Mouse (Mus musculus): ENCODE measurements at regions not wholly inside any gene's neighbourhood (a gene's known extent, or its start where the extent isn't known, plus 50 kb on each side); places are given as distances from the start of the nearest gene placed in this dataset.

DNA sequence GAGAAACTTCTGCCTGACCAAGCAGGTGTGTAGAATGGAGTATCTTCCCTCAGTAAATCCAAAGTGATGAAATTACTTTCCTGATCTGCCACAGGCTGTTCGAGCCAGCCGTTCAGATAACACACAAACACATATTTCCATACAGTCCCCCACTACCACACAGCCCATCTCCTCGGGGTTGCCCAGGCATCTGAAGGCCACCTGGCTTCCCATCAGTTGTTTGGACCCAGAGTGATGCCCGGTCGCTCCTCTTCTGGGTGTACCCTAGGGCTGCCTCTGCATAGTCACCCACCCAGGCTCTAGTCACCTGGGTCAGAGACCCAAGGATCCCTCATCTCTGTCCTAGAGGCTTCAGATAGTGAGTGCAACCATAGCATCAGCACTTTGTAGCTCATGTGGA is 107.9 kb downstream of the CK137956 start:
- Histone ChIP-seq H3K4me1 (ENCODE audit: control insufficient read depth, insufficient read depth, low read length) (no peaks in the 10 kb centered on the region), H3K4me3 (ENCODE audit: low read depth, low read length) (no peak overlapping the region), H3K9ac (replicated peaks; ENCODE audit: low read depth, low read length) (no peak overlapping the region), H3K9me3 (ENCODE audit: control insufficient read depth, low read length) (no peaks in the 10 kb centered on the region), H3K4me2 (ENCODE audit: low read depth, low read length) (no peak overlapping the region), H3K27me3 (ENCODE audit: control insufficient read depth, insufficient read depth, low read length) (no peaks in the 10 kb centered on the region), H3K27ac (ENCODE audit: low read depth, low read length) (no peak overlapping the region), H3K36me3 (ENCODE audit: control insufficient read depth, insufficient read depth, low read length) (no peaks in the 10 kb centered on the region)
- WGBS, result 96% methylated on average over 5 of the region's 5 CpGs
- no peak for ATAC-seq (ENCODE audit: low read depth)

DNA sequence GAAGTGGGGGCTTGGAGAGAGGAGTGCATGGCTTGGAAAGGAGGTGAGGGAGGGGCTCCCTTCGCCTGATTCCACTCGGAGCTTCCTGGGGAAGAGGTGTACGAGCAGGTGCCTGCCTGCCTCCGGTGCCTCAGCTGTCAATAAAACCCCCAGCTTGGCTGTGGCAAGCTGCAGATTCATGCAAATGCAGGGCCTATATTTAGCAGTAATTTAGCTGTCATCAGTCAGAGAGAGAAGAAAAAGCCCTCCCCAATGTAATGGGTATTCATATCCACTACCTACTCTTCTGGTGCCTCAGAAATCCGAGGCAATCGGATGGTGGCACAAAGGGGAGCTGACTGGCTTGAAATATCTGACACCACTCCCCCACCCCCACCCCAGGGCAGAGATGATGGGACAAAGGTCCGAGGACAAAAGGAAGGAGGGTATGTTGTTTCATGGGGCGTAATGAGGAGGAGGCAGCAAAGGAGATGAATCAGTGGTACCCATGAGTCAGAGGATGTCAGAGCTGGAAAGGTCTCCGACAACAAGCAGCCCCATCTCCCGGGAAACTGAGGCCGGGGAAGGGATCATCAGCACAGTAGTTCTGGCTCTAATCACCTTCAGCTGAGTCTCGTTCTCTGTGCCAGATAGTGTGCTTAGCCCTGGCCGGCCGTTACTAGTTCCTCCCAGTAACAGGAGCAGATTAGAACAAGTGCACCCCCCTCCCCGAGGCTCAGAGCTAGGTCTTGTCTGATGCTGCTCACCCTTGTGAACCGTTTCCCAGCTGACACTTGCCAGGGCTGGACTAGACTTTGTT is 109.2 kb downstream of the CK137956 start:
- no peak for ATAC-seq (ENCODE audit: low read depth)
- Histone ChIP-seq H3K4me2 (ENCODE audit: low read depth, low read length) (no peak overlapping the region), H3K9ac (replicated peaks; ENCODE audit: low read depth, low read length) (no peak overlapping the region), H3K36me3 (ENCODE audit: control insufficient read depth, insufficient read depth, low read length) (no peaks in the 10 kb centered on the region), H3K4me1 (ENCODE audit: control insufficient read depth, insufficient read depth, low read length) (no peaks in the 10 kb centered on the region), H3K27me3 (ENCODE audit: control insufficient read depth, insufficient read depth, low read length) (no peaks in the 10 kb centered on the region), H3K4me3 (ENCODE audit: low read depth, low read length) (no peak overlapping the region), H3K27ac (ENCODE audit: low read depth, low read length) (no peak overlapping the region), H3K9me3 (ENCODE audit: control insufficient read depth, low read length) (no peaks in the 10 kb centered on the region)
- WGBS, result 53% methylated on average over 16 of the region's 16 CpGs

DNA sequence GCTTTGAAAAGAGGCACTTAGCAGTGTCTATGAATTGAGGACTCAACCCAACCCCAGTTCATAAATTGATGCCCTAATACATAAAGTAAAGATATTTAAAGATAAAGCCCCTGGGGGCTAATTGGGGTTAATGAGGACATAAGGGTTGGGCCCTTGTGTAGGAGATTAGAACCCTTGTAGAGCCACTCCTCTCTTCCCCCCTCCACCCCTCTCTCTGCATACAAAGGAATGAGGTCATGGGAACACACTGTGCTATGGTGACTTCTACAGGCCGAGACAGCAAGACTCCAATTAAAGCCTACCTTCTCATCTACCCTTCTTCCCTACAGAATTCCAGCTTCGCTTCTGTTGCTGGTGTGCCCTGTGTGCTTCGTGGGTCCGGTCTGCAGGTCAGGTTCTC is 110.5 kb downstream of the CK137956 start:
- no peaks in the 10 kb centered on the region for H3K9me3 ChIP-seq (ENCODE audit: control insufficient read depth, low read length)
- no peak overlapping the region for H3K4me3 ChIP-seq (ENCODE audit: low read depth, low read length)
- H3K4me2 ChIP-seq (ENCODE audit: low read depth, low read length), result no peak overlapping the region
- H3K27ac ChIP-seq (ENCODE audit: low read depth, low read length), result no peak overlapping the region
- H3K27me3 ChIP-seq (ENCODE audit: control insufficient read depth, insufficient read depth, low read length), result no peaks in the 10 kb centered on the region
- WGBS, result 90% methylated on average over 4 of the region's 4 CpGs
- no peaks in the 10 kb centered on the region for H3K4me1 ChIP-seq (ENCODE audit: control insufficient read depth, insufficient read depth, low read length)
- no peak for ATAC-seq (ENCODE audit: low read depth)
- no peak overlapping the region for H3K9ac ChIP-seq (replicated peaks; ENCODE audit: low read depth, low read length)
- H3K36me3 ChIP-seq (ENCODE audit: control insufficient read depth, insufficient read depth, low read length), result no peaks in the 10 kb centered on the region

DNA sequence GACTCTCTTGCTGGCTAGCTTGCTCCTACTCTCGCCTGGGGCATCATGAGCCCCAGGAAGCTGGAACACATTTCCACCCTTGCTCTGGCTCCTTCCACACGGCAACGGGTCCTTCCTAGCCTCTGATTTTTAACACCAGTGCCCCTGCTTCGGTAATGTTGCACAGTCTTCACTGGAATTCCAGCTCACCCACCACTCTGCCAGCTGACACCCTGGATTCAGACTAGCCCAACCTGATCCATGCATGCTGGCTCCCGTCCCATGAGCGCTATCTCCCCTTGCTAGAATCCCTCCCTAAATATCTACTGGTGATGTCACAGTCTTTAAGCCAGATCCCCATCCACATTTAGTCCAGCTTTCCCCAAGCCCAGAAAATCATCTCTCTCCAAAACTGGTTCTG is 111.2 kb downstream of the CK137956 start:
- WGBS, result 82% methylated on average over 6 of the region's 6 CpGs
- Histone ChIP-seq H3K27me3 (ENCODE audit: control insufficient read depth, insufficient read depth, low read length) (no peaks in the 10 kb centered on the region), H3K36me3 (ENCODE audit: control insufficient read depth, insufficient read depth, low read length) (no peaks in the 10 kb centered on the region), H3K4me2 (ENCODE audit: low read depth, low read length) (no peak overlapping the region), H3K27ac (ENCODE audit: low read depth, low read length) (no peak overlapping the region), H3K9me3 (ENCODE audit: control insufficient read depth, low read length) (no peaks in the 10 kb centered on the region), H3K4me1 (ENCODE audit: control insufficient read depth, insufficient read depth, low read length) (no peaks in the 10 kb centered on the region), H3K4me3 (ENCODE audit: low read depth, low read length) (no peak overlapping the region), H3K9ac (replicated peaks; ENCODE audit: low read depth, low read length) (no peak overlapping the region)
- no peak for ATAC-seq (ENCODE audit: low read depth)

DNA sequence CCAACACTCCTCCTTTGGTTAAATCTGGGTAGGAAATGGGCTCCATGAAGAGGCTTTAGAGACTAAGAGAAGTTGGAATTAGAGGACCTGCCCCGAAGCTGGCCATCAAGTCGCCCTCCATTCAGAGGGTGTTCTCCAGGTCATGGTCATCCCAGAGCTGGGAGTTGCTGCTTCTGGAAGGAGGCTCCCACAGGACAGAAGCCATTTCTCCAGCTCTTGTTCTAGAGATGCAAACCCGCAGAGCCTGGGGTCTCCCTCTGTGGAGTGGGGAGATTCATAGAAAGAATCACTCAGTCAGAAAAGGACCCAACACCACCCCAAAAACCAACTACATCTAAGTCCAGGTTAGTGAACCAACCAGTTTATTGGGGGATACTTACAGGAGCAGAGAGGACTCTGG is 112.2 kb downstream of the CK137956 start:
- no peaks in the 10 kb centered on the region for H3K4me1 ChIP-seq (ENCODE audit: control insufficient read depth, insufficient read depth, low read length)
- no peak overlapping the region for H3K9ac ChIP-seq (replicated peaks; ENCODE audit: low read depth, low read length)
- no peak overlapping the region for H3K4me2 ChIP-seq (ENCODE audit: low read depth, low read length)
- H3K27me3 ChIP-seq (ENCODE audit: control insufficient read depth, insufficient read depth, low read length), result no peaks in the 10 kb centered on the region
- H3K9me3 ChIP-seq (ENCODE audit: control insufficient read depth, low read length), result no peaks in the 10 kb centered on the region
- no peak overlapping the region for H3K27ac ChIP-seq (ENCODE audit: low read depth, low read length)
- ATAC-seq (ENCODE audit: low read depth), result no peak
- no peak overlapping the region for H3K4me3 ChIP-seq (ENCODE audit: low read depth, low read length)
- WGBS, result 92% methylated on average over 3 of the region's 3 CpGs
- no peaks in the 10 kb centered on the region for H3K36me3 ChIP-seq (ENCODE audit: control insufficient read depth, insufficient read depth, low read length)

DNA sequence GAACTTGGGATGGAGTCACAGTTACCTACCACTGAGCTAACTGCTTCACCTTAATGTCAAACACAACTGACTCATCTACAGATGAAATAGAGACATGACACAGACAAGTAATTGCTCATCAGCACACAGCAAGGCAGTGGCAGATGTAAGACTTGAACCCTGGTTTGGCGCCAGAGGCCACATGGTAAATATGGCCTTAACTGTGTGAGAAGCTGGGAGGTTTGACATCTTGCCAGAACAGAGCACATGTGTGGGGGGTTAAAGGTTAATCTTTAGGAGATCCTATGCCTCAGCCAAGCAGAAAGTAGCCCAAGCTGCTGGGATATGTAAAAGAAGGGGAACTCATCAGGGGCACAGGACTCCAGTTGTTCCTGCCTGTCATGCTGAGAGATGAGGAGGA is 114.9 kb downstream of the CK137956 start:
- Histone ChIP-seq H3K9ac (replicated peaks; ENCODE audit: low read depth, low read length) (no peak overlapping the region), H3K4me2 (ENCODE audit: low read depth, low read length) (no peak overlapping the region), H3K27me3 (ENCODE audit: control insufficient read depth, insufficient read depth, low read length) (no peaks in the 10 kb centered on the region), H3K4me1 (ENCODE audit: control insufficient read depth, insufficient read depth, low read length) (no peaks in the 10 kb centered on the region), H3K36me3 (ENCODE audit: control insufficient read depth, insufficient read depth, low read length) (no peaks in the 10 kb centered on the region), H3K27ac (ENCODE audit: low read depth, low read length) (no peak overlapping the region), H3K4me3 (ENCODE audit: low read depth, low read length) (no peak overlapping the region), H3K9me3 (ENCODE audit: control insufficient read depth, low read length) (no peaks in the 10 kb centered on the region)
- ATAC-seq (ENCODE audit: low read depth), result no peak
- WGBS, result 88% methylated on average over 1 of the region's 1 CpGs

DNA sequence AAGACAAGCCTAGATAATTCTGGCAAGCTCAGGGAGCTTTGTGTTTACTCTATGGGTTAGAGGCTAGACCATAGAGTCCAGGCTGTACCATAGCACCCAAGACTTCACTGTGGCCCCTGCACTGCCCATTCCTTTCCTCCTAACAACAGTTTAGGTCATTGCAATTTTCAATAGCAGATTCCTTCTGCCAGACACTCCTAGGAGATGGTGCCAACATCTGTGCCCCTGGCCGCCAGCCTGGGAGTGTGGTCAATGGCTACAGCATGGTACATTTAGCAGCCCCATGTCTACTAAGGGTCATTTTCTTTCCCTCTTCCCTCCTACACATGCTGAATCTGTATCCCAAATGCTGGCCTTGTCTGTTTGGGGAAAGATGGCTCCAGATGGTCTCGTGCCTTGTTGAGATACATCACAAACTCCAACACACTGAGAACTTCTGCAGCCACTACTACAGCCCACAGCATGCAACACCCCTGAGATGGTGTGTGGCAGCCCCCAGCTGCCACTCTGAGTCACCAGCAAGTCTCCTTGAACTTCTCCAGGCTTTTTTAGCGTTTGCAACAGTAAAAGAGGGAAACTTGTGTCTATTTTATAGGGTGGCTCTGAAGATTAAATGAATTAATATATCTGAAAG is 115.9 kb downstream of the CK137956 start:
- no peak overlapping the region for H3K4me2 ChIP-seq (ENCODE audit: low read depth, low read length)
- H3K27ac ChIP-seq (ENCODE audit: low read depth, low read length), result no peak overlapping the region
- H3K9me3 ChIP-seq (ENCODE audit: control insufficient read depth, low read length), result no peaks in the 10 kb centered on the region
- 88% methylated on average over 3 of the region's 3 CpGs for WGBS
- H3K4me1 ChIP-seq (ENCODE audit: control insufficient read depth, insufficient read depth, low read length), result no peaks in the 10 kb centered on the region
- ATAC-seq (ENCODE audit: low read depth), result no peak
- H3K4me3 ChIP-seq (ENCODE audit: low read depth, low read length), result no peak overlapping the region
- no peaks in the 10 kb centered on the region for H3K36me3 ChIP-seq (ENCODE audit: control insufficient read depth, insufficient read depth, low read length)
- H3K9ac ChIP-seq (replicated peaks; ENCODE audit: low read depth, low read length), result no peak overlapping the region
- no peaks in the 10 kb centered on the region for H3K27me3 ChIP-seq (ENCODE audit: control insufficient read depth, insufficient read depth, low read length)

DNA sequence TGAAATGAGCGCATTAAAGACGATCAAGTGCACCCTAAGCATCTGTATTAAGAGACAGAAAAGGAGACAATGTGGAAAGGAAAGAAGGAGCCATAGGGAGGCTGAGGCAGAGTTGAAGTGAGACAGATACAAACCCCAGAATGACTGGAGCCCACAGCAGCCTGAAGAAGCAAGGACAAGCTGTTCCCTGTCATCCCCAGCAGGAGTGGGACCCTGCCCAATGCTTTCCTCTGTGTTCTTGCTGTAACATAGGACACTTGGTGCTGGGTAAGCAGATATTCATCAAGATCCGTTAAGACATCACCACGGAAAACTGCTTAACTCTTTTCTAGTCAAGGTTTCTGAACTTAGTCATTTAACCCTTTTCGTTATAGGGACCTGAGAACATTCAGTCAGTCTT is 121.4 kb downstream of the CK137956 start:
- Histone ChIP-seq H3K36me3 (ENCODE audit: control insufficient read depth, insufficient read depth, low read length) (no peaks in the 10 kb centered on the region), H3K4me2 (ENCODE audit: low read depth, low read length) (no peak overlapping the region), H3K9ac (replicated peaks; ENCODE audit: low read depth, low read length) (no peak overlapping the region), H3K9me3 (ENCODE audit: control insufficient read depth, low read length) (no peaks in the 10 kb centered on the region), H3K4me1 (ENCODE audit: control insufficient read depth, insufficient read depth, low read length) (no peaks in the 10 kb centered on the region), H3K4me3 (ENCODE audit: low read depth, low read length) (no peak overlapping the region), H3K27ac (ENCODE audit: low read depth, low read length) (no peak overlapping the region), H3K27me3 (ENCODE audit: control insufficient read depth, insufficient read depth, low read length) (no peaks in the 10 kb centered on the region)
- 94% methylated on average over 5 of the region's 5 CpGs for WGBS
- ATAC-seq (ENCODE audit: low read depth), result no peak

DNA sequence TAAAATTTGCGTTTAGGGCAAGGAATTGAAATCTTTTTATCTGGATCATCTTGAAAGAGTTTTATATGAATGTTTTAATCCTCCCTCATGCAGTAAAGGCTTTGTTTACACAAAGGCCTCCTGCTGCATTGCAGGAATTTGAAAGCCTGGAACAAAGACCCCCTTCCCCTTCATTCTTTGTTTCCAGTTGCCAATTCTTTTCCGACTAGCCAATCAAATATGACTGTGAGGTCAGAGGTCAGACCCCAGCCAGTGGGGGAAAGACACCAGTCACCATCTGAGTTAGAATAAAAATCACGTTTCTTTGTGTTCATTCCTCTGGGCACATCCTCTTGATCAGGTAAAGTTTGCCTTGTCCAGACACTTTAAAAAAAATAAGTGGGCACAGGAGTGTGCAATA is 124.4 kb downstream of the CK137956 start:
- H3K27me3 ChIP-seq (ENCODE audit: control insufficient read depth, insufficient read depth, low read length), result no peaks in the 10 kb centered on the region
- no peak overlapping the region for H3K4me3 ChIP-seq (ENCODE audit: low read depth, low read length)
- no peaks in the 10 kb centered on the region for H3K9me3 ChIP-seq (ENCODE audit: control insufficient read depth, low read length)
- no peak overlapping the region for H3K27ac ChIP-seq (ENCODE audit: low read depth, low read length)
- no peaks in the 10 kb centered on the region for H3K36me3 ChIP-seq (ENCODE audit: control insufficient read depth, insufficient read depth, low read length)
- H3K4me1 ChIP-seq (ENCODE audit: control insufficient read depth, insufficient read depth, low read length), result no peaks in the 10 kb centered on the region
- no peak overlapping the region for H3K4me2 ChIP-seq (ENCODE audit: low read depth, low read length)
- ATAC-seq (ENCODE audit: low read depth), result no peak
- no peak overlapping the region for H3K9ac ChIP-seq (replicated peaks; ENCODE audit: low read depth, low read length)
- WGBS, result 29% methylated on average over 3 of the region's 3 CpGs
